Mouse (Mus musculus) heart, embryonic 14.5 days (tissue): ENCODE data around the gene Sfpq. TPM values are rescaled to one million over a fixed set of nuclear protein-coding genes. Genes with fewer than 3 reads are reported as not detected.
A peak's percentile ranks its signal among the peaks of the same experiment; 100 is the strongest.

Experiments used
- ATAC-seq: fragments of 200-750 bp; cut with Nextera tagmentation; 2 replicates; pipeline ENCODE4 v1.8.0; 2017; ENCODE audit warnings: low read depth, moderate TSS enrichment; ENCODE audit not compliant: insufficient number of reproducible peaks, insufficient read depth, low FRiP score
- H3K27ac ChIP-seq, 2 experiments: fragments of 200-500 bp in 1 of 2; fragments of 300-500 bp in 1 of 2; sonication (generic) in 1 of 2; replicated peaks in 1 of 2; 2 replicates each; pipeline ENCODE4 v1.5.1; 2012 to 2014; ENCODE audit warnings: low read depth in 2 of 2, low read length in 2 of 2, control low read depth in 1 of 2, mild to moderate bottlenecking in 1 of 2, mixed read lengths in 1 of 2; ENCODE audit not compliant: control insufficient read depth in 1 of 2, insufficient read depth in 1 of 2
- H3K27me3 ChIP-seq: fragments of 300-500 bp; sonication (generic); 2 replicates; pipeline ENCODE4 v1.6.1; 2014; ENCODE audit warnings: mild to moderate bottlenecking, low read length, control low read depth; ENCODE audit not compliant: control insufficient read depth, insufficient read depth
- H3K36me3 ChIP-seq: fragments of 300-500 bp; sonication (generic); 2 replicates; pipeline ENCODE4 v1.6.1; 2014; ENCODE audit warnings: mild to moderate bottlenecking, control low read depth, low read length, mixed read lengths; ENCODE audit not compliant: control insufficient read depth, insufficient read depth
- H3K4me1 ChIP-seq, 2 experiments: fragments of 200-500 bp in 1 of 2; fragments of 300-500 bp in 1 of 2; sonication (generic) in 1 of 2; 2 replicates each; pipeline ENCODE4 v1.6.1; 2012 to 2014; ENCODE audit warnings: low read length in 2 of 2, control low read depth in 1 of 2, mixed read lengths in 1 of 2; ENCODE audit not compliant: control insufficient read depth in 2 of 2, insufficient read depth in 2 of 2
- H3K4me2 ChIP-seq: fragments of 300-500 bp; sonication (generic); 2 replicates; pipeline ENCODE4 v1.6.1; 2014; ENCODE audit warnings: mild to moderate bottlenecking, low read length
- H3K4me3 ChIP-seq, 2 experiments: fragments of 200-500 bp in 1 of 2; fragments of 300-500 bp in 1 of 2; sonication (generic) in 1 of 2; 2 replicates each; pipeline ENCODE4 v1.5.1; 2012 to 2014; ENCODE audit warnings: low read length in 2 of 2, mild to moderate bottlenecking in 2 of 2, control low read depth in 1 of 2, low read depth in 1 of 2, moderate library complexity in 1 of 2; ENCODE audit not compliant: control insufficient read depth in 1 of 2, insufficient read depth in 1 of 2
- H3K9ac ChIP-seq: fragments of 300-500 bp; sonication (generic); 2 replicates; pipeline ENCODE4 v1.6.1; 2014; ENCODE audit warnings: mild to moderate bottlenecking, low read length
- H3K9me3 ChIP-seq: fragments of 300-500 bp; sonication (generic); 2 replicates; pipeline ENCODE4 v1.6.1; 2016; ENCODE audit warnings: low read length, control low read depth; ENCODE audit not compliant: control insufficient read depth
- WGBS: fragments of 180-500 bp; shearing (Covaris S2); extraction: QIAGEN DNeasy Blood & Tissue Kit; methylation state at CpG from one replicate; pipeline ENCODE4 v1.1.7; 2014; 5-methylcytosine and 5-hydroxymethylcytosine counted together
- polyA plus RNA-seq: library from polyadenylated mRNA; unstranded; fragments of >200 nt; fragmentation: Nextera tagmentation; extraction: Ambion mirVana; gene quantifications from 2 replicates; pipeline ENCODE4 v1.2.1, GENCODE M21; 2014

Sfpq gene
- polyA plus RNA-seq, 1 experiment from 2014 or later = 76.1 TPM

- no peak overlapping the region for H3K4me2 ChIP-seq
- no peaks in the 10 kb centered on the region for H3K9me3 ChIP-seq
- WGBS = 78% methylated on average over 7 of the region's 7 CpGs
- no peak for ATAC-seq
- no peak overlapping the region for H3K4me3 ChIP-seq
- peaks cover 63% of the 10 kb centered on the region for H3K36me3 ChIP-seq
- H3K4me1 ChIP-seq = no peaks in the 10 kb centered on the region
- H3K27ac ChIP-seq = no peak overlapping the region
- no peaks in the 10 kb centered on the region for H3K27me3 ChIP-seq
- H3K9ac ChIP-seq = no peak overlapping the region
Observed at GRCm38 (mm10) chr4:127054522-127055198, 33.5 kb downstream of the Sfpq start.

GRCm38 (mm10) chr4:127060585-127061290 lies 39.6 kb downstream of the Sfpq start, which contains the start of gene Zmym1:
TSS of gene Zmym1 (minus strand) at chr4:127061152.
- peak within 1 kb of the TSS; percentile 83 for H3K4me2 ChIP-seq
- 0 out of 4 replicates have a peak, but pooled peaks cover 0 to 3% of the 10 kb centered on the region in 2 experiments for H3K4me1 ChIP-seq
- H3K4me3 ChIP-seq = peak within 1 kb of the TSS; percentile 69 to 76
- peak; percentile 90 for ATAC-seq
- H3K9me3 ChIP-seq = no peaks in the 10 kb centered on the region
- H3K9ac ChIP-seq = peak within 1 kb of the TSS; percentile 85
- peaks cover 21% of the 10 kb centered on the region; the same call in 1 of the 2 replicates for H3K36me3 ChIP-seq
- no peaks in the 10 kb centered on the region for H3K27me3 ChIP-seq
- 1% methylated on average over 38 of the region's 38 CpGs for WGBS
- H3K27ac ChIP-seq = 0 out of 4 replicates have a peak within 1 kb of the TSS, but pooled peaks of 1 of the 2 experiments have one; percentile 12

DNA sequence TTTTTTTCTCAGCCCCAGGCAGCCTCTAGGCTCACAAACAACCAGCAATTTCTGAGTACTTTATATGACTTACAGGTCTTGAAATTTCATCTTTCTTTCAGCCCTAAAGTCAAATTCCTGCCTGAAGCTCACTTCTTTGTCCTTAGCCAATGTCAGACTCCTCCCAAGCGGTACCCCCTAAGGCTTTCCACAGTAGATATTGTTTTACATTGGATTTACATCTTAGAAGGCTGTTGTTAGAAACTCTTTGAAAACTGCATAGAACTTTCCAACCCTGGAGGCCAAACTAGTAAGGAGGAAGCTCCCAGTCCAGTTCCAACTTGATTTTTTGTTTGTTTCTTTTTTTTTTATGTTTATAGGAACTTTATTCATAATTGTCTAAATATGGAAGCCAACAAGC lies 42.9 kb downstream of the Sfpq start:
- Histone ChIP-seq H3K36me3 (no peaks in the 10 kb centered on the region), H3K9me3 (no peaks in the 10 kb centered on the region), H3K27me3 (no peaks in the 10 kb centered on the region), H3K9ac (no peak overlapping the region), H3K27ac (no peak overlapping the region), H3K4me1 (0 out of 4 replicates have a peak, but pooled peaks cover 0 to 3% of the 10 kb centered on the region in 2 experiments), H3K4me3 (no peak overlapping the region), H3K4me2 (no peak overlapping the region)
- WGBS = 39% methylated on average over 1 of the region's 1 CpGs
- ATAC-seq = no peak

DNA sequence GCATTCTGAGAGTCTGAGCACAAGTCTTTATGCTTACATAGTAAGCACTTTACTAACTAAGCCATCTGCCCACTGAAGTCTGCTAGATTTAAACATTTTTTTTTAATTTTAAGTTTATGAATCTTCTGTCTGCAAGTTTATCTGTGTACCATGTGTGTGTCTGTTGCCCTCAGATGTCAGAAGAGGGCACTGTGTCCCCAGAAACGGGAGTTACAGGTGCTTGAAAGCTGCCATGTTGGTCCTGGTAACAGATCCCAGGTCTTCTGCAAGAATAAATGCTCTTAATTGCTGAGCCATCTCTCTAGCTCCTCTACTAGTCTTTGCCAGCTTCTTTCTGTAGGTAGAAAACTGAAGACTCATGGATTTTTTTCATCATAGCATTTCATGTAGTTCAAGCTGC lies 53.8 kb downstream of the Sfpq start:
- H3K36me3 ChIP-seq = no peaks in the 10 kb centered on the region
- no peak overlapping the region for H3K9ac ChIP-seq
- H3K27ac ChIP-seq = no peak overlapping the region
- H3K4me3 ChIP-seq = no peak overlapping the region
- no peaks in the 10 kb centered on the region for H3K27me3 ChIP-seq
- no peaks in the 10 kb centered on the region for H3K9me3 ChIP-seq
- WGBS = 69% methylated on average over 1 of the region's 1 CpGs
- peaks cover 3 to 7% of the 10 kb centered on the region in 2 experiments; a peak in 3 of 4 replicates for H3K4me1 ChIP-seq
- ATAC-seq = no peak
- no peak overlapping the region for H3K4me2 ChIP-seq

DNA sequence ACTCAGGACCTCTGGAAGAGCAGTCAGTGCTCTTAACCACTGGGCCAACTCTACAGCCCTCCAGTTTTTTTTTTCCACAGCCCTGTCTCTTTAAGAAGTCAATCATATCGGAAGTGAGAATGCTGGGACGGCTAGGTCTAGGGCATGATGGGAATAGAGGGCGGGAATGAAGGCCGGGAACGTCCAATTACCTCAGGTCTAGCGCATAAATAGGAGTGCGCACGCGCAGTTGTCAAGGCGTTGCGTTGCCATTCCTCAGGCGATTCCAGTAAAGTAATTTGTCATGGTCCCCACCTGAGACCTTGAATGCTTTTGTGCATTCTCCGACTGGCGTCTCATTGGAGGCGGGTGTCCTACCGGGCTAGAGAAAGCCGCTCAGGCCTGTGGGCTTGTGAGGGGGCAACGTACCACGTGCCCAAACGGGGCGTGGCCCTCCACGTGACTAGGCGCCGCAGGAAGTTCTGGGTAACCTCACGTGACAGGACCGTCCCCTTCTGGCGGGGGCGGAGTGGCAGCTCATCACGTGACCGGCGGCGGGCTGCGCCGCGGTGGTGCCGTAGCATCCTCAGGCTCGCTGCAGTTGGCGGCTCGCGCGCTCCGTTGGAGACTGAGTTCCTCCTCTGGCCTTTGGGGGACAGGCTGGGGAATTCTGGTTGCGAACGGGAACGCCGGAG lies 55.9 kb downstream of the Sfpq start, which contains the start of gene Zmym6:
Gene Zmym6 (plus strand): TSS at position 509 of the 674 bp plus-strand sequence.
- Histone ChIP-seq H3K27ac (peak within 1 kb of the TSS; percentile 86 to 90), H3K36me3 (no peaks in the 10 kb centered on the region), H3K4me3 (peak within 1 kb of the TSS; percentile 52 to 54), H3K4me1 (peaks cover 3 to 7% of the 10 kb centered on the region in 2 experiments; a peak in 3 of 4 replicates), H3K9ac (peak within 1 kb of the TSS; percentile 80), H3K9me3 (no peaks in the 10 kb centered on the region), H3K4me2 (peak within 1 kb of the TSS; percentile 74), H3K27me3 (no peaks in the 10 kb centered on the region)
- WGBS = 1% methylated on average over 46 of the region's 46 CpGs
- peak; percentile 97 for ATAC-seq

DNA sequence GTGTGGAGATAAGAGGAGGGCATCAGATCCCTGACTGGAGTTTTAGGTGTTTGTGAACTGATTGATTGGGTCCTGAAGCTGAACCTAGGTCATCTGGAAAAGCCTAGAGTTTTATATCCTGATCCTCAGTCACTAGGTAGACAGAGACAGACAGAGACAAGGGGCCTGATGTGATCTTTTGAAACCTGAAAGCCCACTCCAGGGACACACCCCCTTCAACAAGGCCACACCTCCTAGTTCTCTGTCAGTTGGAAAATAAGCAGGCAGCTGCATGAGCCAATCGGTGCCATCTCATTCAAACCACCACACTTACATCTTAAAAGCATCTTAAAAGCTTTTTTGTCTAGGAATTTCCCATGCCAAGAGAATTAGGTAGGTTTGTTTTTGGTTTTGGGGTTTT lies 59.7 kb downstream of the Sfpq start:
- Histone ChIP-seq H3K36me3 (no peaks in the 10 kb centered on the region), H3K27me3 (no peaks in the 10 kb centered on the region), H3K9me3 (no peaks in the 10 kb centered on the region), H3K4me2 (no peak overlapping the region), H3K4me1 (peaks cover 3 to 7% of the 10 kb centered on the region in 2 experiments; a peak in 3 of 4 replicates), H3K9ac (no peak overlapping the region), H3K4me3 (no peak overlapping the region), H3K27ac (no peak overlapping the region)
- WGBS = 32% methylated on average over 1 of the region's 1 CpGs
- no peak for ATAC-seq

GRCm38 (mm10) chr4:127083131-127083530 lies 62.0 kb downstream of the Sfpq start:
- no peaks in the 10 kb centered on the region for H3K27me3 ChIP-seq
- peaks cover 0 to 2% of the 10 kb centered on the region in 2 experiments; a peak in 1 of 4 replicates for H3K4me1 ChIP-seq
- H3K4me2 ChIP-seq = no peak overlapping the region
- no peak overlapping the region for H3K4me3 ChIP-seq
- whole genome bisulfite sequencing = 76% methylated on average over 2 of the region's 2 CpGs
- ATAC-seq = no peak
- no peak overlapping the region for H3K27ac ChIP-seq
- peaks cover 4% of the 10 kb centered on the region for H3K36me3 ChIP-seq
- H3K9ac ChIP-seq = no peak overlapping the region
- H3K9me3 ChIP-seq = no peaks in the 10 kb centered on the region
